Mouse (Mus musculus) kidney, postnatal 0 days (tissue): ENCODE measurements at regions not wholly inside any gene's neighbourhood (a gene's known extent, or its start where the extent isn't known, plus 50 kb on each side); places are given as distances from the start of the nearest gene placed in this dataset.

Experiments used
- ATAC-seq: fragments of 200-750 bp; cut with Nextera tagmentation; replicated peaks from 2 replicates; pipeline ENCODE4 v1.8.0; 2017; ENCODE audit warnings: low read depth, moderate number of reproducible peaks, moderate TSS enrichment, moderate library complexity; ENCODE audit not compliant: low FRiP score
- DNase-seq: peaks from one replicate; pipeline ENCODE4 v3.0.0-alpha.2; 2016; ENCODE audit warnings: low spot score
- H3K27ac ChIP-seq: fragments of 300-500 bp; sonication (generic); 2 replicates; pipeline ENCODE4 v1.5.1; 2014; ENCODE audit warnings: mild to moderate bottlenecking
- H3K27me3 ChIP-seq: fragments of 300-500 bp; sonication (generic); 2 replicates; pipeline ENCODE4 v1.6.1; 2014; ENCODE audit warnings: low read length, mixed read lengths; ENCODE audit not compliant: insufficient read depth
- H3K36me3 ChIP-seq: fragments of 300-500 bp; sonication (generic); 2 replicates; pipeline ENCODE4 v1.6.1; 2014; ENCODE audit warnings: low read length, mixed read lengths; ENCODE audit not compliant: insufficient read depth
- H3K4me1 ChIP-seq: fragments of 300-500 bp; sonication (generic); replicated peaks from 2 replicates; pipeline ENCODE4 v1.6.1; 2014; ENCODE audit warnings: antibody characterized with exemption, low read length, mixed read lengths; ENCODE audit not compliant: insufficient read depth
- H3K4me2 ChIP-seq: fragments of 300-500 bp; sonication (generic); 2 replicates; pipeline ENCODE4 v1.6.1; 2014; ENCODE audit warnings: mild to moderate bottlenecking, low read length, moderate library complexity, mixed read lengths
- H3K4me3 ChIP-seq: fragments of 300-500 bp; sonication (generic); replicated peaks from 2 replicates; pipeline ENCODE4 v1.5.1; 2014; ENCODE audit warnings: low read depth, low read length
- H3K9ac ChIP-seq: fragments of 300-500 bp; sonication (generic); 2 replicates; pipeline ENCODE4 v1.6.1; 2014; ENCODE audit warnings: low read depth, low read length
- H3K9me3 ChIP-seq: fragments of 300-500 bp; sonication (generic); replicated peaks from 2 replicates; pipeline ENCODE4 v1.6.1; 2016; ENCODE audit warnings: low read length, inconsistent platforms, mixed read lengths
- CTCF ChIP-seq: IDR thresholded peaks from 2 replicates; pipeline ENCODE4 v1.5.1; 2016; ENCODE audit warnings: antibody characterized with exemption, low read depth, mild to moderate bottlenecking, moderate library complexity
- WGBS: fragments of 180-500 bp; shearing (Covaris S2); extraction: QIAGEN DNeasy Blood & Tissue Kit; methylation state at CpG from one replicate; pipeline ENCODE4 v1.1.7; 2014; 5-methylcytosine and 5-hydroxymethylcytosine counted together

GRCm38 (mm10) chr14:99579765-99580266 is 281.3 kb downstream of the Klf5 start:
- no peak for ATAC-seq
- Histone ChIP-seq H3K4me1 (no peaks in the 10 kb centered on the region), H3K36me3 (no peaks in the 10 kb centered on the region), H3K4me2 (no peak overlapping the region), H3K9ac (no peak overlapping the region), H3K9me3 (no peaks in the 10 kb centered on the region), H3K27ac (no peak overlapping the region), H3K27me3 (no peaks in the 10 kb centered on the region), H3K4me3 (no peak overlapping the region)
- DNase-seq, result no peak
- WGBS, result 78% methylated on average over 4 of the region's 4 CpGs
- TF ChIP-seq CTCF, result no peak

- Histone ChIP-seq H3K27ac (no peak overlapping the region), H3K27me3 (no peaks in the 10 kb centered on the region), H3K9me3 (no peaks in the 10 kb centered on the region), H3K4me1 (no peaks in the 10 kb centered on the region), H3K36me3 (no peaks in the 10 kb centered on the region), H3K4me2 (no peak overlapping the region), H3K9ac (no peak overlapping the region), H3K4me3 (no peak overlapping the region)
- TF ChIP-seq CTCF, result no peak
- no peak for DNase-seq
- 49% methylated on average over 7 of the region's 7 CpGs for WGBS
- ATAC-seq, result no peak
Observed at GRCm38 (mm10) chr14:99584144-99584543, 285.7 kb downstream of the Klf5 start.

- H3K9me3 ChIP-seq, result no peaks in the 10 kb centered on the region
- H3K4me2 ChIP-seq, result no peak overlapping the region
- no peaks in the 10 kb centered on the region for H3K36me3 ChIP-seq
- no peak for ATAC-seq
- 87% methylated on average over 7 of the region's 7 CpGs for WGBS
- H3K9ac ChIP-seq, result no peak overlapping the region
- no peak for TF ChIP-seq CTCF
- no peaks in the 10 kb centered on the region for H3K27me3 ChIP-seq
- no peak overlapping the region for H3K27ac ChIP-seq
- H3K4me1 ChIP-seq, result no peaks in the 10 kb centered on the region
- no peak for DNase-seq
- H3K4me3 ChIP-seq, result no peak overlapping the region
Observed at GRCm38 (mm10) chr14:99586029-99586428, 287.5 kb downstream of the Klf5 start.

GRCm38 (mm10) chr14:99590854-99591470 is 292.5 kb downstream of the Klf5 start:
- H3K4me2 ChIP-seq, result no peak overlapping the region
- H3K27ac ChIP-seq, result no peak overlapping the region
- no peaks in the 10 kb centered on the region for H3K4me1 ChIP-seq
- 26% methylated on average over 13 of the region's 13 CpGs for WGBS
- H3K36me3 ChIP-seq, result no peaks in the 10 kb centered on the region
- ATAC-seq, result no peak
- DNase-seq, result no peak
- H3K4me3 ChIP-seq, result no peak overlapping the region
- no peaks in the 10 kb centered on the region for H3K27me3 ChIP-seq
- no peak overlapping the region for H3K9ac ChIP-seq
- H3K9me3 ChIP-seq, result no peaks in the 10 kb centered on the region
- TF ChIP-seq CTCF, result no peak

- Histone ChIP-seq H3K36me3 (no peaks in the 10 kb centered on the region), H3K4me1 (no peaks in the 10 kb centered on the region), H3K27me3 (no peaks in the 10 kb centered on the region), H3K4me3 (no peak overlapping the region), H3K4me2 (no peak overlapping the region), H3K9me3 (no peaks in the 10 kb centered on the region), H3K9ac (no peak overlapping the region), H3K27ac (no peak overlapping the region)
- no peak for TF ChIP-seq CTCF
- ATAC-seq (no peak), DNase-seq (no peak)
- 66% methylated on average over 9 of the region's 9 CpGs for WGBS
Observed at GRCm38 (mm10) chr14:99592922-99593321, 294.4 kb downstream of the Klf5 start.

- Histone ChIP-seq H3K9ac (no peak overlapping the region), H3K4me2 (no peak overlapping the region), H3K4me1 (no peaks in the 10 kb centered on the region), H3K4me3 (no peak overlapping the region), H3K27ac (no peak overlapping the region), H3K9me3 (no peaks in the 10 kb centered on the region), H3K27me3 (no peaks in the 10 kb centered on the region), H3K36me3 (no peaks in the 10 kb centered on the region)
- no peak for ATAC-seq
- DNase-seq, result no peak
- TF ChIP-seq CTCF, result no peak
- 51% methylated on average over 6 of the region's 6 CpGs for WGBS
Observed at GRCm38 (mm10) chr14:99593864-99594263, 295.4 kb downstream of the Klf5 start.

- DNase-seq (no peak), ATAC-seq (no peak)
- Histone ChIP-seq H3K4me1 (no peaks in the 10 kb centered on the region), H3K4me3 (no peak overlapping the region), H3K9me3 (no peaks in the 10 kb centered on the region), H3K27ac (no peak overlapping the region), H3K9ac (no peak overlapping the region), H3K27me3 (no peaks in the 10 kb centered on the region), H3K4me2 (no peak overlapping the region), H3K36me3 (no peaks in the 10 kb centered on the region)
- WGBS, result 83% methylated on average over 5 of the region's 5 CpGs
- no peak for TF ChIP-seq CTCF
Observed at GRCm38 (mm10) chr14:99601900-99602299, 303.4 kb downstream of the Klf5 start.
